Mouse (Mus musculus) heart, adult 2 months (tissue): ENCODE data around the gene Tas2r143. TPM values are rescaled to one million over a fixed set of nuclear protein-coding genes. Genes with fewer than 3 reads are reported as not detected.
A peak's percentile ranks its signal among the peaks of the same experiment; 100 is the strongest.

ENCODE experiments used
- DNase-seq, 2 experiments: peaks; one replicate each; pipeline ENCODE4 v3.0.0; 2021
- H3K27ac ChIP-seq: fragments of 200-600 bp; 2 replicates; pipeline ENCODE4 v1.8.1; 2022
- H3K27me3 ChIP-seq: fragments of 200-500 bp; 2 replicates; pipeline ENCODE4 v1.6.1; 2012; ENCODE audit warnings: mild to moderate bottlenecking, low read length, inconsistent platforms, mixed read lengths; ENCODE audit not compliant: control insufficient read depth, insufficient read depth
- H3K36me3 ChIP-seq: fragments of 200-500 bp; 2 replicates; pipeline ENCODE4 v1.6.1; 2012; ENCODE audit warnings: low read length, inconsistent platforms; ENCODE audit not compliant: control insufficient read depth, insufficient read depth
- H3K4me1 ChIP-seq: fragments of 200-500 bp; 2 replicates; pipeline ENCODE4 v1.6.1; 2011; ENCODE audit warnings: low read length; ENCODE audit not compliant: control insufficient read depth, insufficient read depth
- H3K4me3 ChIP-seq: fragments of 200-600 bp; 2 replicates; pipeline ENCODE4 v1.8.1; 2022
- H3K79me2 ChIP-seq: fragments of 200-500 bp; replicated peaks from 2 replicates; pipeline ENCODE4 v1.6.1; 2012; ENCODE audit warnings: mild to moderate bottlenecking, inconsistent platforms, low read length, moderate library complexity, mixed read lengths; ENCODE audit not compliant: control insufficient read depth, insufficient read depth
- H3K9ac ChIP-seq: fragments of 200-500 bp; 2 replicates; pipeline ENCODE4 v1.6.1; 2012; ENCODE audit warnings: low read depth, mild to moderate bottlenecking, control low read depth, inconsistent platforms, low read length, mixed read lengths
- CTCF ChIP-seq: fragments of 200-600 bp; IDR thresholded peaks from 2 replicates; pipeline ENCODE4 v1.8.1; 2022; ENCODE audit warnings: antibody characterized with exemption, mild to moderate bottlenecking, moderate library complexity
- EP300 ChIP-seq: fragments of 200-500 bp; IDR thresholded peaks from 2 replicates; pipeline ENCODE4 v1.6.1; 2011; ENCODE audit warnings: low read depth, low read length, control low read depth; ENCODE audit not compliant: insufficient read depth
- POLR2A ChIP-seq: fragments of 200-500 bp; IDR thresholded peaks from 2 replicates; pipeline ENCODE4 v1.6.1; 2011; ENCODE audit warnings: mild to moderate bottlenecking, low read depth, low read length, control low read depth; ENCODE audit not compliant: insufficient read depth
- WGBS: fragments of 180-500 bp; shearing (Covaris S2); methylation state at CpG from one replicate; pipeline ENCODE4 v1.1.7; 2018; 5-methylcytosine and 5-hydroxymethylcytosine counted together
- intact Hi-C: fragments of 180-260 bp; cut with DNase I; formaldehyde crosslinking; loops from one replicate; pipeline ENCODE4 v1.15.1; 2025
- polyA plus RNA-seq: library from polyadenylated mRNA; depleted of rRNA; stranded (reverse); fragments of >200 nt; gene quantifications from 2 replicates; pipeline ENCODE4 v1.2.3, GENCODE M21; 2012
- total RNA-seq, 2 experiments: library from RNA; stranded (reverse); gene quantifications; 2 replicates each; pipeline ENCODE4 v1.2.3; 2021

The Tas2r143 gene
- total and polyA plus RNA-seq, 3 experiments = 0.29 TPM; not detected in 2

GRCm38 (mm10) chr6:42395960-42396809 lies 3.9 kb upstream of the Tas2r143 start:
- intact Hi-C loops = no loop called here
- H3K9ac ChIP-seq = 0 out of 2 replicates have a peak overlapping the region, but pooled peaks have one; percentile 45
- 30% methylated on average over 9 of the region's 9 CpGs for WGBS

DNA sequence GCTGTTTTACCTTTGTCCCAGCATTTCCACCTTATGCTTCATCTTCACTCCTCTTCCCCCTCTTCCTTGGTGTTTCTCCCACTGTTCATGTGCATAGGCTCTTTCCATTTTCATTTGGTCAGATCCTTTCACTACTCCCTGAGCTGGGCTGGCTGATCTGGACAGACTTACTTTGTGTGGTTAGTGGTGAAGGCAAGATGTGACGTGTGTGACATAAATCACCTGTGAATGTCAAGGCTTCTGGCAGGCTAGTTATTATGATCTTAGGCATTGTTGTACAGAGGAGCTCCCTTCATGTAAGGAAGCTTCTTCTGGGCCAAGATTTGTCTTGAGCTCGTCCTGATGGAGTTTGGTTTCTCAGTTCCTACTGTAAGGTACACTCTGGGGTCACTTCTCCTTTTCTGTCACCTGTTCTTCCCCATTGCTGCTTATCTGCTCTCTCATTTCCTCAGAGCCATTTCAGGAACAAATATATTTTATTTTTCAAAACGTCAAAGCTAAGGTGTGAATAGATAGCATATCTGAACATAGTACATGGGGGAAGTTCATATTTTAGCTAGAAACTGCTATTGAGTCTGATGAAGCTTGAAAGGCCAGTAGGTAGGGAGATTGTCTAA lies 2.9 kb upstream of the Tas2r143 start:
- no peak overlapping the region for H3K4me3 ChIP-seq
- H3K36me3 ChIP-seq = peaks cover 3% of the 10 kb centered on the region; the same call in 1 of the 2 replicates
- TF ChIP-seq EP300 (no peak), CTCF (no peak), POLR2A (no peak)
- no peak for DNase-seq
- peak overlapping the region; percentile 15 for H3K27ac ChIP-seq
- H3K4me1 ChIP-seq = peaks cover 12% of the 10 kb centered on the region
- no peaks in the 10 kb centered on the region for H3K79me2 ChIP-seq
- H3K9ac ChIP-seq = peak overlapping the region; percentile 33; the same call in 1 of the 2 replicates
- no peaks in the 10 kb centered on the region for H3K27me3 ChIP-seq
- 51% methylated on average over 3 of the region's 3 CpGs for WGBS
- intact Hi-C loops = no loop called here

More at GRCm38 (mm10) chr6:42395960-42396809, 3.9 kb upstream of the Tas2r143 start:
- Histone ChIP-seq H3K79me2 (no peaks in the 10 kb centered on the region), H3K4me1 (peaks cover 14% of the 10 kb centered on the region), H3K4me3 (no peak overlapping the region), H3K27me3 (no peaks in the 10 kb centered on the region), H3K36me3 (peaks cover 3% of the 10 kb centered on the region; the same call in 1 of the 2 replicates), H3K27ac (peak overlapping the region; percentile 66)
- DNase-seq = peak; percentile 89 to 92
- TF ChIP-seq CTCF = no peak
- peak; percentile 33; the same call in 1 of the 2 replicates for TF ChIP-seq EP300
- TF ChIP-seq POLR2A = peak; percentile 42; the same call in 1 of the 2 replicates

DNA sequence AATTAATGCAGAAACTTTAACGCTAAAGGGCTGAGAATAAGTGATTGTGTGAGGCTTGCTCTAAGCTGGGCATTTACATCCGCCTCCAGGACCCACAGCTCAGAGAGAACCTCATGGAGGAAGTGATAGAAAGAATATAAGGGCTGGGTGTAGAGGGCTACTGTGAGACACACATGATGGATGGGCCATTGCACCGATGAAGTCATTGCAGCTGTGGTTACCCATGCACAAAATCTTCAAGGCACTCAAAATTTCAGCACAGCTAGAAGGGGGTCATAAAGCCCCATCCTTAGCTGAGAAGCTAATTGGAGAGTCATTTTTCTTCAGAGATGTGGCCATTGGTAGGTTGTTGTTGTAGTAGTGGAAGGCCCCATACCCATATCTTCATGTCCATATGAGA lies 1.8 kb upstream of the Tas2r143 start:
- Histone ChIP-seq H3K4me1 (peaks cover 10% of the 10 kb centered on the region), H3K9ac (no peak overlapping the region), H3K27me3 (no peaks in the 10 kb centered on the region), H3K4me3 (no peak overlapping the region), H3K27ac (no peak overlapping the region), H3K36me3 (peaks cover 3% of the 10 kb centered on the region; the same call in 1 of the 2 replicates), H3K79me2 (no peaks in the 10 kb centered on the region)
- intact Hi-C loops = no loop called here
- no peak for TF ChIP-seq EP300
- no peak for TF ChIP-seq CTCF
- TF ChIP-seq POLR2A = no peak
- 92% methylated on average over 3 of the region's 3 CpGs for WGBS
- DNase-seq = no peak

DNA sequence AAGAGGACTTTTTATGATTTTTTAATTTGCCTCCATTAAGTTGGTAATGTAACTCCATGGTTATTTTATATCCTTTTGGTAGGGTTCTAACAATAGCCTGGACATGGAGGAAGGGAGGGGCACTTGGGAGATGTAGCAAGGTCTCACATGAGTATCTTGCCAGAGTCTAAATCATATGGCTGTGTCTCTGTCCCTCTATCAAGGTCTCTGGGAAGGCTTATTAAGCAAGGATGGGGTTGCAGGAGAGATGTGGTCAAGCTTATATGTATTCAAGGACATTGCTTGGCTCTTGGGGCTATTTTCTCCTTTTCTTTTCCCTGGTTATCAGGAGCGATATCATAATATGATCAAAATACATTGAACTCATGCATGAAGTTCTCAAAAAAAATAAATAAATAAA lies 1.0 kb upstream of the Tas2r143 start:
- H3K9ac ChIP-seq = no peak overlapping the region
- no peak overlapping the region for H3K27ac ChIP-seq
- WGBS = 94% methylated on average over 1 of the region's 1 CpGs
- TF ChIP-seq EP300 (no peak), CTCF (no peak), POLR2A (no peak)
- no peak for DNase-seq
- peaks cover 10% of the 10 kb centered on the region for H3K4me1 ChIP-seq
- no peaks in the 10 kb centered on the region for H3K27me3 ChIP-seq
- intact Hi-C loops = no loop called here
- no peak overlapping the region for H3K4me3 ChIP-seq
- H3K36me3 ChIP-seq = peaks cover 3% of the 10 kb centered on the region; the same call in 1 of the 2 replicates
- no peaks in the 10 kb centered on the region for H3K79me2 ChIP-seq

DNA sequence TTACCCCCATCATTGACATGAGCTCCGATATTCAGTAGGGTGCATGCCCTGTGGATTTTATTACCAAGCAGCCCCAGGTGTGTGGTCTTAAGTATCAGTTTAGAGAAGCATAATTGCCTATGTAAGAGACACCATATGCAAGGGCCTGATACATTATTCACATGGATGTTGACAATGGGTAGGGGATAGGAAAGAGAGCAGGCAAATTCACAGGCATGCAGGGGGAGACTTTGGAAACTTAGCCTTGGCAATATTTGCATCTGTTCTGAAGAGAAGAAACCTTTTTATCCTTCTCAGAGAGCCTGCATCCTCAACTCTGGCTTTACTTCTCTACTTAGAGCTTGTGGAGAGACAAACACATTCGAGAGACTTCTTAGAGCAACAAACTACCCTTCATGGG lies 5.1 kb downstream of the Tas2r143 start, which contains the start of gene Tas2r135:
TSS of gene Tas2r135 (plus strand) at position 301 of the 400 bp plus-strand sequence.
- no peaks in the 10 kb centered on the region for H3K36me3 ChIP-seq
- 87% methylated on average over 2 of the region's 2 CpGs for WGBS
- H3K79me2 ChIP-seq = no peaks in the 10 kb centered on the region
- no peak within 1 kb of the TSS for H3K9ac ChIP-seq
- TF ChIP-seq POLR2A = no peak
- no peak for TF ChIP-seq CTCF
- no peak for TF ChIP-seq EP300
- no peak within 1 kb of the TSS for H3K27ac ChIP-seq
- H3K4me1 ChIP-seq = no peaks in the 10 kb centered on the region
- no peaks in the 10 kb centered on the region for H3K27me3 ChIP-seq
- intact Hi-C loops = no loop called here
- DNase-seq = no peak
- H3K4me3 ChIP-seq = no peak within 1 kb of the TSS
